Mouse (Mus musculus): ENCODE measurements around the gene Gm42906.
A peak's percentile ranks its signal among the peaks of the same experiment; 100 is the strongest.

Gm42906 gene

DNA sequence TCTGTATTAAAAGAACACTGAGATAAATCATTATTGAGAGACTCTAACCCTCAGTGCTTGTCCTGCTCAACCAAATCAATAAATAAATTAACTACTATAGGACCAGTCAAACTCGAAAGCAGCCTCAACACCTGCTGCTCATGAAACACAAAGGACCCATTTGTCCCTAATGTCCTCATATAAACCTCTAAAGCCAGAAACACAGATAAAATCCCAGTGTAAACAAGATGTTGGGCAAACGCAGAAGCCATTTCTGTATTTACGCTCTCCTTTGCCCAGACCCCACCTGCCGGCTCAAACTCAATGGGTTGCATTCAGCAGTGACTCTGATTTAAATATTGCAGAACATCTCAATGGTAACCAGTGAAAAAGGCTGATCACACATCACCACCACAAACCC lies 131.7 kb downstream of the Gm42906 start:
- DNase-seq = no peak

DNA sequence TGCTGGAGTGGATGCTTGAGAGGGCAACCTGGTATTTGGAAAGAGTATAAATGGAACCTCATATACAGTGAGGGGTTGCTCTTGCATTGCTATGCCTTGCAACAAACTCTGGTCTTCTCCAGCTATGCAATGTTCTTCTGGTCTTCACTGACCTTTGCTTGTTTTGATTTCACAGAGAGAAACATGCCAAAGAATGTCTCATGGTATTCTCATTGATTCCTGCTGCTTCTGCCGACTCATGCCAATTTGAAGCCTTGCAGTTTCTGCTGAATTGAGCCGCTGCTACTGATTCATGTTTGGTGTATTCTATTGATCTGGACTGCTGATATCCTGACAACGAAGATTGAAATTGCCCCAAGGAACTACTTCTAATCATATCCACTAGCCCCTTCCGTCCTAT lies 134.4 kb downstream of the Gm42906 start:
- DNase-seq = no peak

GRCm38 (mm10) chr5:151292310-151292709 lies 135.7 kb downstream of the Gm42906 start:
- peak; percentile 62 for DNase-seq

DNA sequence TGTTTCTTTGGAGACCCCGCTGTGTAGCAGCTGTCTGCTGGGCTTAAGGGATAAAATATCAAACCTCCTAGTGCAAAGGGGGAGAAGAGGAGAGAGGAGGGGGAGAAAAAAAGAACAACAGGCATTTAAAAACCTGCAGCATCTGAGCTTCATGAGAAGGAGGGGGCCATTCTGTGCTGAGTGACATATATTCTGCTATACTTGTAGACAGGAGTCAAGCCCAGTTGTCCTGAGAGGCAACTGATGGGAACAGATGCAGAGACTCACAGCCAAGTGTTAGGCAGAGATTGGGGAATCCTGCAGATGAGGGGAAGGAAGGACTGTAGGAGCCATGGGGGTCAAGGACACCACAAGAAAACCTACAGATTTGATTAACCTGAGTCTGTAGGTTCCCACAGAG lies 141.6 kb downstream of the Gm42906 start:
- DNase-seq = no peak

GRCm38 (mm10) chr5:151279531-151279930 lies 148.4 kb downstream of the Gm42906 start:
- DNase-seq = no peak

- DNase-seq = no peak
These were observed 150.0 kb downstream of the Gm42906 start for GRCm38 (mm10) chr5:151277927-151278326.

GRCm38 (mm10) chr5:151275986-151276385 lies 152.0 kb downstream of the Gm42906 start:
- no peak for DNase-seq

GRCm38 (mm10) chr5:151274265-151274664 lies 153.7 kb downstream of the Gm42906 start:
- DNase-seq = no peak

DNA sequence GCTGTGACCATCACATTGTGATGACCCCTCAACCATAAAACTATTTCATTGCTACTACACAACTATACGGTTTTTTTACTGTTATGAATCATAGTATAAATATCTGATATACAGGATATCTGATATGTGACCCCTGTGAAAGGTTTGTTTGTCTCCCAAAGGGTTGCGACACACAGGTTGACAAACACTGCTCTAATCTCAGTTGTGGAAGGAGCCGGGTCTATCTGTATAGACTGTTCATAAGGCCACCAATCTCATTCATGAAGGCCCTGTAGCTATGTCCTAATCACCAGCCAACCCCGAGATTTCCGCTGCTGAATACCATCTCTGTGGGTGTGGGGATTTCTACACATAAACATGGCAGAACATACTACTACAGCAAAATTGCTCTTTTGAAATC lies 157.1 kb downstream of the Gm42906 start:
- no peak for DNase-seq

DNA sequence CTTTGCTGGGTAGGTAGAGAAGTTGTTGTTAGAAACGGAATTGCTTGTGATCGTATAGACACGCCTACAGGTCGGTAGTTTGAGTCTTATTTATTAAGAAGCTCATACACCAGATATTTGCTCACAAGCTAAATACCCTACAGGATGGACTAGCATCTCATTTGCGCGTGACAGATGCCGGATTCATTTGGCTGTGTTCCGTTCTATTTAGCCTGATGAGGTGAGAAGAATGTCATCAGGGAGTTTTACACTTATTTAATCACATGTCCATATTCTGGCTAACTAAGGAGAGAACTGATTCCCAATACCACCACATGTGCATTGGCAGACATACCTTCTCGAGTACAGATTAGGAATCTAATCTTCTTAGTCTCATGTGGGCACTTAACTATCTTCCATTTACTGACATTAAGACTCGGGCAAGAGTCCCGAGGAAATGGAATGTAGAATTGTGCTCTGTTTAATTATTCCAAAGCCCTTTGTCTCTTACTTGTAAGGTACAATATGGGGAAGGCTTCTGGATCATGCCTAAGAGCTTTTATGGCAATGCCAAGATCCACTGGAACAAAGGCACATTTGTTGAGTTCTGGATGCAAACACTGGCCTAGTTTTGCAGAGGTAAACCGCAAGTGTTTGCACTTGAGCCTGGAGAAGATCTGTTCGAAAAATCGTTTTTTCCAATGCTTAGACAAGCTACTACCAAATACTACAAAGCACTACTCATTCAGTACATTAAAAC lies 160.9 kb downstream of the Gm42906 start:
- no peak for DNase-seq

GRCm38 (mm10) chr5:151261558-151261957 lies 166.4 kb downstream of the Gm42906 start:
- DNase-seq = no peak

GRCm38 (mm10) chr5:151252213-151252612 lies 175.8 kb downstream of the Gm42906 start:
- DNase-seq = no peak

- DNase-seq = no peak
These were observed 176.3 kb downstream of the Gm42906 start for GRCm38 (mm10) chr5:151251656-151252055.

DNA sequence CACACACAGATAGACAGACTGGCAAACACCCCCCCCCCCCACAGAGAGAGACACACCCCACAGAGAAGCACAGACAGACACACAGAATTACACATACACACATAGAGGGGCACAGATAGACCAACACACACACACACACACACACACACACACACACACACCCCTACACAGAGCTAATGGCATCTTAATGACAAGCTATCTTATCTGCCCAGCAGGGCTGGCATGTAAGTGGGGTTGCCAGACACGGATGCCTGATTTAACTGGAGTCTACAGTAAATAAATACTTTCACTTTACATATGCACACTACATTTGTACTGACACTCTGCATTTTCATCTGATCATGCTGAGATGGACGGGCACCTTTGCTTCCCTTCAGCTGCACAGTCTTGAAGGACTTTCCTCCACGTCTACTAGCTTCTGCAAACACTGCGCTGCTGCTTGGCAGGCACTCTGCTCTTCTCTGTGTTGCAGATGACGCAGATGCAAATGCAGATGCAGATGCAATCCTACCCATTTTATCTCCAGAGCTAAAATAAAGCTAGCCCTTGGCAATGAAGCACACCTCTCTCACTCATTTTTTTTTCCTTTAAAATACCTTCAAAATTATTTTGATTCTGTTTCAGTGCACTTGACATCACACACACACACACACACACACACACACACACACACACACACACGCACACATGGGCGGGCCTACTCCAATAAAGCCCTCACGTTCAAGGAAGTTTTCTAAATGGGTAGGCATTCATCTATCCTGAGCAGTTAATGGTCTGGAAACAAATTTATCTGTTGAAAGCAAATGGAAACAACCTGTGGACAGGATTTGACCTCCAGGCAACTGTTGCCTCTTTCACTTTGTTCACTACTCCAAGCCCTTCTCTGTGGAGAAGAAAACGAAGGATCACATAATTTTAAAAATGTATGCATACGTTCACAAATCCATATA lies 179.0 kb downstream of the Gm42906 start:
- no peak for DNase-seq

DNA sequence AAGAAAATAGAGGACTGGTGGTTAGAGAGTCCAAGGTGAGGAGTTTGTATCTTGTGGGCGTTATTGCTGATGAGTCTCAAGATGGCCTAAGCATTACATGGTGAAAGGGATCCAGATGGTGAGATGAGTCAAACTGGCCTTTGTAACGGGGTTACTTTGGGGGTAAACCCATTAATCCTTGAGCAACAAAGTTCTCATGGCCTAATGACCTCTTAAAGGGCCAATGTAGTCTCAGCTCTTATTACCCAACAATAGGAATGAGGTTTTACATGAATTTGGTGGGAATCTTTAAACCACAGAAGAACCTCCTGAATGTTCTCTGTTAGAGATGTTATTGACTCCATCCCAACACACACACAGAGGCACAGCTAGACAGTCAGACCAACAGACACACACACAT lies 179.9 kb downstream of the Gm42906 start:
- no peak for DNase-seq

DNA sequence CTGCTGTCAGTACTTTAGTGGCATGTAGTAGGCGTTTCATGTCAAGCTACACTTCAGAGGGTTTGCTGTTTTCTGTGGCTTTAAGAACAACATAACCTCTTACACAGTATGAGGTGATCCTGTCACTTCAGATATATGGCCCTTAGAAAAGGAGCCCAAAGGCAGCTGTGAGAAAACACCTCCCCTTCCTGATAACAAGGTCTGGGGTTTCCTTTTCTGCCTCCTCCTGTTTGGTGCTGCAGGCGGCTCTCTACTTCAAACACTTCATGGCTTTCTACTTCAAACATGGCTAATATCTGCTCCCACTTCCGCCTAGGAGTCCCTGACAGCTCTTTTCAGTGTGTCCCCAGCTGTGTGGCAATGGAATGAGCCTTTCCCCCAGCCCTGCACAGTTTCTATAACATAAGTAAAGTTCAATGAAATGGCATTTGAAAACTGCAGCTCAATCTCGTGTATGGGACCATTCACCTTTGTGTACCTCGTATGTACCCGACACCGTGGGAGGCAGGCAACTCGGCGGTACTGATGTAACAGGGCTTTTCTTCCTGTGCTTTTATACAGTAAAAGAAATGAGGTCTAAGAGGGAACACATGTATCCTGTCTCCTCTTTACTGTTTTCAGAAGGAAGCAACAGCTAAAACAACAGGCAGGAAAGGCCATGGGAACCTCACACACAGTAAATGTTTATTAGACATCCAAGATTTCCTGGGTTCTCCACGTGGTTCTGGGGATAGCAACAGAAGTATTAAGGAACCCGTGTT lies 180.7 kb downstream of the Gm42906 start:
- DNase-seq = peak; percentile 51

GRCm38 (mm10) chr5:151246287-151246686 lies 181.7 kb downstream of the Gm42906 start:
- DNase-seq = no peak

DNA sequence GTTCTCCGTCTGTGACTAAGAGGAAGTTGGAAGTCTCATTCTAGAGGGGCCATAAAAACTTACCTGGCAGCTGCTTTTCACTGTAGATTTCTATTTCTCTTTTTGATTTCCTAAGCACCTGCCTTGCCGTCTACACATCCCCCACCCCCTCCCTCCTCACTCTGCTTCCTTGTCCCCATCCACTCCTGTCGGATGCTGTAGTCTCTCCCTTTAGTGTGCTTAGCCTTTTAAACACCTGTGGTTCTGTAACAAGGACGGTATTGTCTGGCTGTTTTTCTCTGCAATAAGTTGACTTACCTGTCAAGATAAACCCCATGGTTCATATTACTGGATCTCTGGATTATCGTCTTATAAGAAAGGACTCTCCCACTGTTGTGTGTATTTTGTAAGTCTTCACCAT lies 182.4 kb downstream of the Gm42906 start:
- no peak for DNase-seq

- DNase-seq = no peak
These were observed 189.2 kb downstream of the Gm42906 start for GRCm38 (mm10) chr5:151238730-151239129.

- DNase-seq = no peak
These were observed 191.6 kb downstream of the Gm42906 start for GRCm38 (mm10) chr5:151236411-151236810.

- peak; percentile 6 for DNase-seq
These were observed 194.4 kb downstream of the Gm42906 start, which contains the start of gene Stard13 for GRCm38 (mm10) chr5:151233400-151234031. TSS of gene Stard13 (minus strand) at chr5:151233836.

- no peak for DNase-seq
These were observed 195.2 kb downstream of the Gm42906 start for GRCm38 (mm10) chr5:151232576-151233299.
